Mouse (Mus musculus) forebrain, embryonic 14.5 days (tissue): ENCODE data around the gene Prpsap2. TPM values are rescaled to one million over a fixed set of nuclear protein-coding genes. Genes with fewer than 3 reads are reported as not detected.

Experiments used
- ATAC-seq: fragments of 200-750 bp; cut with Nextera tagmentation; 2 replicates; pipeline ENCODE4 v1.8.0; 2017; ENCODE audit warnings: mild to moderate bottlenecking, moderate library complexity
- DNase-seq: peaks from one replicate; pipeline ENCODE4 v3.0.0-alpha.2; 2015; ENCODE audit warnings: low spot score
- H3K27ac ChIP-seq: fragments of 300-500 bp; sonication (generic); 2 replicates; pipeline ENCODE4 v1.5.1; 2014; ENCODE audit warnings: low read depth, mild to moderate bottlenecking, control low read depth, low read length, moderate library complexity
- H3K27me3 ChIP-seq: fragments of 300-500 bp; sonication (generic); replicated peaks from 2 replicates; pipeline ENCODE4 v1.6.1; 2014; ENCODE audit warnings: low read length, control low read depth, mixed read lengths; ENCODE audit not compliant: control insufficient read depth, insufficient read depth
- H3K36me3 ChIP-seq: fragments of 300-500 bp; sonication (generic); 2 replicates; pipeline ENCODE4 v1.6.1; 2014; ENCODE audit warnings: low read length, control low read depth; ENCODE audit not compliant: control insufficient read depth, insufficient read depth
- H3K4me1 ChIP-seq: fragments of 300-500 bp; sonication (generic); 2 replicates; pipeline ENCODE4 v1.6.1; 2014; ENCODE audit warnings: antibody characterized with exemption, low read length, control low read depth; ENCODE audit not compliant: control insufficient read depth, insufficient read depth
- H3K4me2 ChIP-seq: fragments of 300-500 bp; sonication (generic); 2 replicates; pipeline ENCODE4 v1.6.1; 2014; ENCODE audit warnings: mild to moderate bottlenecking, control low read depth, low read length
- H3K4me3 ChIP-seq: fragments of 300-500 bp; sonication (generic); 2 replicates; pipeline ENCODE4 v1.5.1; 2014; ENCODE audit warnings: low read depth, low read length, control low read depth
- H3K9ac ChIP-seq: fragments of 300-500 bp; sonication (generic); 2 replicates; pipeline ENCODE4 v1.6.1; 2014; ENCODE audit warnings: mild to moderate bottlenecking, low read length, control low read depth, moderate library complexity
- H3K9me3 ChIP-seq: fragments of 300-500 bp; sonication (generic); replicated peaks from 2 replicates; pipeline ENCODE4 v1.6.1; 2016; ENCODE audit warnings: low read length, control low read depth, mixed read lengths; ENCODE audit not compliant: control insufficient read depth
- WGBS: fragments of 180-500 bp; shearing (Covaris S2); extraction: QIAGEN DNeasy Blood & Tissue Kit; methylation state at CpG from one replicate; pipeline ENCODE4 v1.1.7; 2014; 5-methylcytosine and 5-hydroxymethylcytosine counted together
- polyA plus RNA-seq: library from polyadenylated mRNA; unstranded; fragments of >200 nt; fragmentation: Nextera tagmentation; extraction: Ambion mirVana; gene quantifications from 2 replicates; pipeline ENCODE4 v1.2.1, GENCODE M21; 2014

The Prpsap2 gene
- polyA plus RNA-seq, 1 experiment from 2014 or later: 70.2 TPM

DNA sequence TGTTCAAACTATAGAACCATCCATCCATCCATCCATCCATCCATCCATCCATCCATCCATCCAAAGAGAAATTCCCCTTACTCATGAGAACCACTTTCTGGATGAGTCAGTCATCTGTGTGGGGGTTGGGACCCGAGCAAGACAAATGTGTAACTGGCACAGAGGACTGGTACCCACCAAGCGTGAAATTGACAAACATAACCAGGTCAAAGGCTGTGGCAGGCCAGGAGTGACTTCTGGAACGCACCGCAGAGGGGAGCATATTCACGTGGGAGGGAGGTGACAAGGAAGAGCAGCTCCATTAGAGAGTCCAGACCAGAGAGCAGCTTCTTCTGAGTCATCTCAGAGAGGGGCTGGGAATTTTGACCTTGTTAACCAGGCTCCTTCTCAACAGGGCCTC is 39.8 kb downstream of the Prpsap2 start:
- H3K9ac ChIP-seq: no peak overlapping the region
- 81% methylated on average over 5 of the region's 5 CpGs for WGBS
- no peaks in the 10 kb centered on the region for H3K9me3 ChIP-seq
- no peak overlapping the region for H3K4me3 ChIP-seq
- no peaks in the 10 kb centered on the region for H3K27me3 ChIP-seq
- no peaks in the 10 kb centered on the region for H3K4me1 ChIP-seq
- no peak for ATAC-seq
- no peak overlapping the region for H3K4me2 ChIP-seq
- H3K27ac ChIP-seq: no peak overlapping the region
- peaks cover 11% of the 10 kb centered on the region; the same call in 1 of the 2 replicates for H3K36me3 ChIP-seq
- DNase-seq: no peak

DNA sequence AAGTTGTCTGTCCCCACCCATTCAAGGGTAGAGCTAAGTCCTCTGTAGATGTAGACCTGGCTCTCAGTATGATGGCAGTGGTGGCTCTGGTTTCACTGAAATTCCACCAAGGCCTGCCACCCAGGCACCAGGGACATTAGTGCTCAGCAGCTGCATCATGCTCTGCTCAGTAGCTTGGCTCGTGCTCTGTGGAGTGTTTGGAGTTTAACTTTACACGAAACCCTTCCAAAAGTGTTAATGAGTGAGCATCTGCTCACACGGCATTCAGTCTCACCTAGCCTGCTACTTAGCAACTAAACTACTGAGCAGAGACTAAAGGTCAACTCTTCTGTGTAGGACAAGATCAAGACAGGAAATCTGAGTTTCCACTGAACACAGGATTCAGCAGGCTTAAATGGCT is 41.3 kb downstream of the Prpsap2 start, which contains the start of gene Slc5a10:
Gene Slc5a10, minus strand, starts transcription at position 191 of the 400 bp plus-strand sequence.
- Histone ChIP-seq H3K27ac (no peak within 1 kb of the TSS), H3K36me3 (no peaks in the 10 kb centered on the region), H3K4me2 (no peak within 1 kb of the TSS), H3K4me1 (no peaks in the 10 kb centered on the region), H3K9me3 (no peaks in the 10 kb centered on the region), H3K9ac (no peak within 1 kb of the TSS), H3K27me3 (no peaks in the 10 kb centered on the region), H3K4me3 (no peak within 1 kb of the TSS)
- 93% methylated on average over 3 of the region's 3 CpGs for WGBS
- ATAC-seq: no peak
- DNase-seq: no peak

GRCm38 (mm10) chr11:61719826-61720225 is 42.1 kb downstream of the Prpsap2 start:
- Histone ChIP-seq H3K4me1 (no peaks in the 10 kb centered on the region; the same call in 1 of the 2 replicates), H3K9me3 (no peaks in the 10 kb centered on the region), H3K36me3 (no peaks in the 10 kb centered on the region), H3K27me3 (no peaks in the 10 kb centered on the region), H3K9ac (no peak overlapping the region), H3K4me2 (no peak overlapping the region), H3K27ac (no peak overlapping the region), H3K4me3 (no peak overlapping the region)
- WGBS: 73% methylated on average over 8 of the region's 8 CpGs
- ATAC-seq (no peak), DNase-seq (no peak)

- H3K4me2 ChIP-seq: no peak overlapping the region
- no peak overlapping the region for H3K4me3 ChIP-seq
- H3K9ac ChIP-seq: no peak overlapping the region
- no peak for ATAC-seq
- H3K27ac ChIP-seq: no peak overlapping the region
- 70% methylated on average over 3 of the region's 3 CpGs for WGBS
- no peaks in the 10 kb centered on the region for H3K36me3 ChIP-seq
- H3K4me1 ChIP-seq: no peaks in the 10 kb centered on the region; the same call in 1 of the 2 replicates
- no peak for DNase-seq
- no peaks in the 10 kb centered on the region for H3K27me3 ChIP-seq
- no peaks in the 10 kb centered on the region for H3K9me3 ChIP-seq
Observed at GRCm38 (mm10) chr11:61719387-61719786, 42.5 kb downstream of the Prpsap2 start.

DNA sequence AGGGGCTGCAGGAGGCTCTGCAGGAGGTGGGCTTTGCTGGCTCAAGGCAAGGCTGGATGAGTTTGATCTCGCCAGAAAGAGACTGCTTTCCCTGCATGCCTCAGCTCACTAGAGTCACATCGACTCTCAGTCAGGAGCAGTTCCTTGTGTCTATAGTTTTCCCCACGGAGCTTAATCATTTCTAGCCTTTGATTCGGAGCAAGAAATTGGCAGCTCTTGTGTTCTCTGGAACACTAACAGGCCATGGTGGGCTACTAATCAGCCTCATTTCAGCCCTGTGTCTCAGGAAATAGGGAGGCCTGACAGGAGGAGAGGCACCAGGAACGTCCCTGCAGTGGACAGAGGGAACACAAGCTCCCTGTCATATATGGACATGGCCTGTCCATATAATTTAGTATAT is 43.9 kb downstream of the Prpsap2 start:
- H3K9me3 ChIP-seq: no peaks in the 10 kb centered on the region
- no peaks in the 10 kb centered on the region; the same call in 1 of the 2 replicates for H3K4me1 ChIP-seq
- H3K27me3 ChIP-seq: no peaks in the 10 kb centered on the region
- no peak overlapping the region for H3K4me3 ChIP-seq
- no peaks in the 10 kb centered on the region for H3K36me3 ChIP-seq
- H3K27ac ChIP-seq: no peak overlapping the region
- no peak overlapping the region for H3K4me2 ChIP-seq
- no peak for DNase-seq
- ATAC-seq: no peak
- WGBS: 38% methylated on average over 5 of the region's 5 CpGs
- H3K9ac ChIP-seq: no peak overlapping the region

GRCm38 (mm10) chr11:61715130-61715529 is 46.8 kb downstream of the Prpsap2 start:
- Histone ChIP-seq H3K27ac (no peak overlapping the region), H3K4me3 (no peak overlapping the region), H3K36me3 (no peaks in the 10 kb centered on the region), H3K4me2 (no peak overlapping the region), H3K9ac (no peak overlapping the region), H3K4me1 (no peaks in the 10 kb centered on the region; the same call in 1 of the 2 replicates), H3K27me3 (no peaks in the 10 kb centered on the region), H3K9me3 (no peaks in the 10 kb centered on the region)
- DNase-seq: peak; percentile 20
- 60% methylated on average over 6 of the region's 6 CpGs for WGBS
- no peak for ATAC-seq

- Histone ChIP-seq H3K9me3 (no peaks in the 10 kb centered on the region), H3K4me1 (no peaks in the 10 kb centered on the region; the same call in 1 of the 2 replicates), H3K4me3 (no peak overlapping the region), H3K36me3 (no peaks in the 10 kb centered on the region), H3K9ac (no peak overlapping the region), H3K4me2 (no peak overlapping the region), H3K27me3 (no peaks in the 10 kb centered on the region), H3K27ac (no peak overlapping the region)
- 41% methylated on average over 11 of the region's 11 CpGs for WGBS
- DNase-seq (peak; percentile 94), ATAC-seq (peak; percentile 86)
Observed at GRCm38 (mm10) chr11:61714346-61715117, 47.4 kb downstream of the Prpsap2 start.

DNA sequence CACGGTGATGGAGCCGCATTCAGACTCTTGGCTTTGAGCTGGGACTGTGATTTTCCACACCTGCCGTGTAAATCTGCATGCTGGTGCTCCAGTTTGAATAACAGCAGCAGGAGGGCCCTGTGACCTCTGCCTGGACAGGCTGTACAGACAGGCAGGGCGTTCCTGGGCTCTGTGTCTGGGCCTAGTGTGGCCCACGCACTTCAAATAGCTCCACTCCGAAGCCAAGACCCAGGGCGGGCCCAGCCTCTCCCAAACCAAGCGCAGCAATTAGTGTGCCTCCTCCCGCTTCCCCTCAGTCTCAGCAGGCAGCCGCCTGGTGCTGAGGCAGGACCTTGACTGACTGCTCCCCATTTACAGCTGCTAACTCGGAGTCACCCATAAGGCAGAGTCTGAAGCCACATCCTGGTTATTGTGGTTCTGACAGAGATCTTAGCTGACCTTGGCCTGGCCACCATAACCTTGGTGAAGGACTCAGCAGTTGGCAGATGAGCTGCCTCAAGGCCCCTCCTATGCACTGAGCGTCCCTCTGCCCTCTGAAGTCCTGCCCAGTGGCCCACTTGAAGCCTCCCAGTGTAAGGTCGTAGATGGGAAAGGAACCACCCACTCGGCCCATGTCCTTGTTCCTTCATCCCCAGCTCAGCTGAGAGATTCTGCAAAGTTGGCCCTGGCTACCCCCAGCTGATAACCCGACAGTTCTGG is 48.6 kb downstream of the Prpsap2 start:
- Histone ChIP-seq H3K4me3 (no peak overlapping the region), H3K36me3 (no peaks in the 10 kb centered on the region), H3K4me2 (no peak overlapping the region), H3K9me3 (no peaks in the 10 kb centered on the region), H3K9ac (no peak overlapping the region), H3K4me1 (no peaks in the 10 kb centered on the region; the same call in 1 of the 2 replicates), H3K27me3 (no peaks in the 10 kb centered on the region), H3K27ac (no peak overlapping the region)
- DNase-seq: no peak
- WGBS: 56% methylated on average over 15 of the region's 15 CpGs
- no peak for ATAC-seq

DNA sequence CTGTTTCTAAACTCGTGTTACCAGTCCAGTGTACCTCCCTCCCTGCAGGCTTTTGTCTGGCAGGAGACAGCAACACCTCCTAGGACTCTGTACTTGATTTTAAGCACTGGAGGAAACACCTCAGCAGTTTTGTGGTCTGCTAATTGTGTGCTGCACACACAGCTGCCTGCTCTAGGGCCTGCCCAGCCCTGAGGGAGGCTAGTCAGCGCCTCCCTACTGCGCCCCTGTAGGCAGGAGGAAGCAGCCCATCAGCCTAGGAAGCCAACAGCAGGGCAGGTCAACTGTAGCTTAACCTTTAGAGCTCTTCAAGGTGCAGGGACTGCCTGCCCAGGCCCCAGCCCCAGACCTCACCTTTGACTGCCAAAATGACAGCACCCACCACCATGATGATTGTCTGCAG is 53.0 kb downstream of the Prpsap2 start:
- H3K4me3 ChIP-seq: no peak overlapping the region
- WGBS: 49% methylated on average over 3 of the region's 3 CpGs
- no peaks in the 10 kb centered on the region for H3K27me3 ChIP-seq
- no peaks in the 10 kb centered on the region for H3K4me1 ChIP-seq
- DNase-seq: no peak
- no peaks in the 10 kb centered on the region for H3K9me3 ChIP-seq
- no peak overlapping the region for H3K9ac ChIP-seq
- no peak overlapping the region for H3K27ac ChIP-seq
- H3K4me2 ChIP-seq: no peak overlapping the region
- no peak for ATAC-seq
- no peaks in the 10 kb centered on the region for H3K36me3 ChIP-seq
